Mouse (Mus musculus) layer of hippocampus, adult 18-20 months (tissue): Measurements from ENCODE around the gene Serpinf1. TPM values are rescaled to one million over a fixed set of nuclear protein-coding genes. Genes with fewer than 3 reads are reported as not detected.

ENCODE experiments used
- DNase-seq, 2 experiments: peaks; one replicate each; pipeline ENCODE4 v3.0.0; 2022; ENCODE audit warnings: low spot score in 2 of 2
- long read RNA-seq: library from polyadenylated mRNA; stranded (forward); transcript quantifications from one replicate; pipeline ENCODE4 v2.0.0, GENCODE M21; 2021
- total RNA-seq, 2 experiments: library from RNA; stranded (reverse); gene quantifications; 2 replicates each; pipeline ENCODE4 v1.2.3; 2021

Gene Serpinf1
- total RNA-seq: 10 to 100 TPM; 10.6 to 15.4 TPM
- long read RNA-seq, partial matches to known transcripts: 0 of 2 reads
- long read RNA-seq, other reads (novel, unspliced or antisense): 0 of 2 reads

GRCm38 (mm10) chr11:75422013-75422792 lies at the start of gene Serpinf1:
Gene Serpinf1, minus strand, starts transcription at chr11:75422701.
- no peak for DNase-seq

GRCm38 (mm10) chr11:75470675-75471074 lies 48.2 kb upstream of the Serpinf1 start:
- DNase-seq: no peak

- no peak for DNase-seq
Measured at GRCm38 (mm10) chr11:75469261-75469660, 46.8 kb upstream of the Serpinf1 start.

- DNase-seq: no peak
Measured at GRCm38 (mm10) chr11:75468410-75468809, 45.9 kb upstream of the Serpinf1 start.

GRCm38 (mm10) chr11:75467512-75468215 lies 45.2 kb upstream of the Serpinf1 start:
- DNase-seq: no peak

DNA sequence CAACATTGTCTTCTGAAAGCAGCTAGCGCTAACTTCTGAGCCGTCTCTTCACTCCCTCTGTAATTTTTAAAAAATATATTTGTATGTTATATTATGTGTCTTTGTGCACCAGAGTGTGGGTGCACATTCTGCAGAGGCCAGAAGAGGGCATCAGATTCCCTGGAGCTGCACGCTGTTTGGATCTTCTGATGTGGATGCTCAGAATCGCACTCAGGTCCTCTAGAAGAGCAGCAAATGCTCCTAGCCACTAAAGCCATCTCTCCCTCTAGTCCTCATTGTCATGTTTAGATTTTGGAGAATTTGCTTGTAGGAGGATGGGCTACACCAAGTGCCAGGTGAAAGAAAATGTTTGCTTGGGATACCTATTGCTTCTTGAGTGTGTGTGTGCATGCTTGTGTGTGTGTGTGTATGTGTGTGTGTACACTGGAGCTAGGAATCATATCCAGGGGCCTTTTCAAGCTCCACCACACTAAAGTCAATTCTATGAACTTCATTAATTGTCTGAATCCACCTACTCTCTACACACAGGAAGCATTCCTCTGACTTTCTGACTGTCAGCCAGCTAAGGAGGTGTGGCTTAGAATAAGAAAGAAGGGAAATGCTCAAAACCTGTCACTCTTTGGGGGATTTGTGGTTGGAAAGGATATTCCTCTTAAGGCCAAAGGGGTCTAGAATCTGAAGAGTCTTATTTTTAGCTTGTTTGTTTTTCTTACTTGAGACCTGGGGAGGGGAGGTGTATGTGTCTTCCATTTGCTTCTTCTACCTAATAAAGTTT lies 44.4 kb upstream of the Serpinf1 start:
- no peak for DNase-seq

- DNase-seq: no peak
Measured at GRCm38 (mm10) chr11:75465051-75465450, 42.5 kb upstream of the Serpinf1 start.

DNA sequence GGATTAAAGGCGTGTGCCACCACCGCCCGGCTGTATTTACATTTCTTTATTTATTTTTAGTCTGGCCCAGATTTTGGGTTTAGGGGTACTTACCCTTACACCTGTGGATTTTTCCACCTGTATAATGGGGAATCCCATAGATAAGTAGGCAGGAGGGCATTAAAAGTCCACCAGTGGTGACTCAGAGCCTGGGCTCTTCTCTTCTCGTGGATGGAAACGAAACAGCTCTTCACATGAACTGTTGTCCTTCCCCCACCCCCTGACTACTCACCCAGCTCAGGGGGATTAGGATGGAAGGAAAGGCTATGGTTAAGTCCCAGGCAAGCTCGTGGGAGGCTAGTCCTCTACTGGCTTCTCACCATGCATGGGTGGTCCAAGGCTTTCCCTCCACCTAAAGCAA lies 41.9 kb upstream of the Serpinf1 start:
- DNase-seq: no peak

- no peak for DNase-seq
Measured at GRCm38 (mm10) chr11:75463624-75464023, 41.1 kb upstream of the Serpinf1 start.

DNA sequence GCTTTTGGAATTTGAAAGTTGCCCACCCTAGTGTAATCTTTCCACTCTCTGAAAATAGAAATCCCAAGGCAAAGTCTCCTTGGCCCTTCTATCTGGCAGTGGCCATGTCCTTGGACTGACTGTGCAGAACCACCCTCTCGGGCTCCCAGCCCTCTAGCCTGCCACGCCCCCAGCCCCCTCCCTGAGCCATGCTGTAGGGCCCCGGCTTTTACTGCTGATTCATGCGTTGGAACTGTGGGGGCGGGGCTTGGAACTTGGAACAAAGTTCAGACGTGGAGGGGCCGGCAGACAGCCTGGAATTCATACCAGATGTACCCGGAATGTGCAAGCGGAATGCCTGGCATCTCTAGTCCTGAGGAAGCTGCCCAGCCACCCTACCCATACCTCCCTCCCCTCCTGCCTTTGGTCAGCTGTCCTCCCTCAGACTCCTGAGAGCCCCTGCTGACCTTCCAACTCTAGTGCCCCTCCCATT lies 40.4 kb upstream of the Serpinf1 start:
- DNase-seq: peak in 1 of 2 experiments; percentile 64

DNA sequence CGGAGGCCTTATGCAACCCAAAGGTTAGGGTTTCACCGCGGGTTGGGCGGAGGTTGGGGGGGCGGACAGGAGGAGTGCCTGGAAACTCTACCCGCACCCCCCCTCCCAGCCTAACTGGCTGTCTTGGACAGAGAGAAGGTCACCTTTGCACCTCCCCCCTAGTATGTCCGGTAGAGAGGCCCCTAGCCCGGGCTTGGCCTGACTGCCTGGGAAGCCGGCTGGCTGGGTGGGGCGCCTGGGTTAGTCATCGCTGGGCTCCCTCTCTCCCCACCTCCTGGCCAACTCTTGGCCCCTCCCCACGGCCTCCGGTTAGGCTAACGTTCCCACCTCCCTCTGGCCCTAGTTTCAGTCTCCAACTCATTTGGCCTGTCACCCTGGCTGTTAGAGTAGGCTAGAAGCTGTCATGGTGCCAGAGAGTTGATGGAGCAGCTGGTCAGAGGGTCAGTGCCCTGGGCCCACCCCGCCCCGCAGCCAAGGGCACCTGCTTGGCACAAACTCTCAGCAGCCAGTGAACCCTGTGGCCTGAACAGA lies 39.8 kb upstream of the Serpinf1 start:
- DNase-seq: peak in 1 of 2 experiments; percentile 45

DNA sequence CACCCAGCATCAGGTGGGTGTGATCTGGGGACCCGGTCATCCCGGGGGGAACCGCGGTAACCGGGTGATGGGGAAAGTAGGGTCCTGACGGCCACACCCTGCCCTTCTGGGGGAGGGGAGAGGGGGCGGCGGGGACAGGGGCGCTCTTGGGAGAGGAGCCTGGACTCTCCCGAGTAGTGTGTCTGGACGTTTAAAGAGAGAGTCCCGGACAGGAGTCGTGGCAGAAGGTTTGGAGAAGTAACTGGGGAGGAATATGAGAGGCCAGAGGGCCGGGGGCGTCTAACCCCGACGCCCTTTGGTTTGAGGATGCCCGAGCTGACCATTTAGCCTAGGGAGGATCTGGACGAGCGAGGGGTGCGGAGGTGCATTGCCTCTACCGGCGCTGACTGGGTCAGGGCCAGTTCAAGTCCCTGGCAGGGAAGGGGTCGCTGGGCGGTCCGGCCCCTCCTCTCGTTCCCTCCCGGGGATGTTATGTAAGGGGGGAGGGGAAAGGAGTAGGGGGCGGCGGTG lies 39.3 kb upstream of the Serpinf1 start:
- no peak for DNase-seq

DNA sequence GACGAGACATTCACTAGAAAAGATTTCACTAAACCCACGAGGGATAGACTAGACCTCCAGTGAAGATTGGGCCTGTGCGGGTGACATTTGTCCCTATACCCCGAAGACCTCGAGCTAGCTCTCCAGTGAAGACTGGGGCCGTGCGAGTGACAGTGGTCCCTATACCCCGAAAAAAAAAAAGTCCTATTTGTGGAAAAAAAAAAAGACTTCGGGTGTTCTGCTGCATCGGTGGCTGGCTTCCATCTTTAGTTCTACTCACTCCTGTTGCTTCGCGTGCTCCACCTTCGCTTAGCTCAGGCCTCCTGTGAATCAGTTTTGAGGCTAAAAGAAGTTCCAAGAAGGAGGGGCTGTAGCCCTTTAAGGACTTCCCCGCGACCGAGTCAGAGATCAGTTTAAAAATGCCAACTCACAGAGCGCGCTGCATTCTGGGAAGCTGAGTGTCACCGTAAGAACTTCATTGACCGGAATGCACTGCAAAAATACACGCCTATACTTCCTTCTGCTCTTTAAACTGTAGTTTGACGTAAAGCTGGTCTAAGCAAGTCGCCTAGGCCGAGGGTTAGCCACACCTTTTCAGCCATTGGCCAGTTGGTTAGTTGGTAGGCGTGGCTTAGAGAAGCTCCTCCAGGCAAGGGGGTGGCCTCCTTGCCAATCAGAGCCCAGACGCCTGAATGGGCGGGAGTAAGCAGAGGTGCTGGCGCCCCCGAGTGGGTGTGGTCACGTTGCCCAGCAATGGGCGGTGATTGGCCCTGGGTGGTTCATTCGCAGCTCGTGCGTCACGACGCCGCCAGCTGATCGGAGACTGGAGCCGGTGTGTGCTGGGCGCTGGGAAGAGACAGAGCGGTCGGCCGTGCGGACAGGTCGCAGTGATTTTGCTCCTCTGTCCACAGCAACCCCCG lies 38.6 kb upstream of the Serpinf1 start, which contains the start of gene Tlcd2:
Gene Tlcd2, plus strand, starts transcription at position 872 of the 899 bp plus-strand sequence.
- peak; percentile 100 for DNase-seq

GRCm38 (mm10) chr11:75460103-75460843 lies 37.8 kb upstream of the Serpinf1 start:
- DNase-seq: peak; percentile 87 to 94

GRCm38 (mm10) chr11:75459751-75460102 lies 37.2 kb upstream of the Serpinf1 start:
- no peak for DNase-seq

GRCm38 (mm10) chr11:75459141-75459711 lies 36.7 kb upstream of the Serpinf1 start:
- DNase-seq: no peak

- peak in 1 of 2 experiments; percentile 45 for DNase-seq
Measured at GRCm38 (mm10) chr11:75458628-75459041, 36.1 kb upstream of the Serpinf1 start.

- DNase-seq: peak in 1 of 2 experiments; percentile 60
Measured at GRCm38 (mm10) chr11:75458169-75458568, 35.7 kb upstream of the Serpinf1 start.

DNA sequence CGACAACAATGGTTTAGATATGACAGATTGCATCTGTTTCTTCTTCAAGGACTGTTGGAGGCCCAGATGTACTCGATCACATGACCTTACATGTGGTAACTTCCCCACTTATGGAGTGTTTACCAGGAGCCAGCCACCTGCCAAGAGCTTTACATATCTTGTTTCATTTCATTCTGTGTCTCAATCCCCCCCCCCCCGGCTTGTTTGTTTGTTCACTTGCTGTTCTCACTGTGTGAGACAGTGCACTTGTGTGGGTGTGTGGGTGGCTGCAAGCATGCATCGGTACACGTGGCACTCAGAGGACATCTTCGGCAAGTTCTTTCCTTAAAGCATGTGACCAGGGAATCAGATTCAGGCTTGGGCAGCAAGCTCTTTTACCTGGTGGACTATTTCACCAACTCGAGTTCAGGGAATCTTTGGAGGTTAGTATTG lies 34.0 kb upstream of the Serpinf1 start:
- DNase-seq: no peak
